16 mouse cellular contexts compared by ENCODE assay signal in the genomic region with DNA sequence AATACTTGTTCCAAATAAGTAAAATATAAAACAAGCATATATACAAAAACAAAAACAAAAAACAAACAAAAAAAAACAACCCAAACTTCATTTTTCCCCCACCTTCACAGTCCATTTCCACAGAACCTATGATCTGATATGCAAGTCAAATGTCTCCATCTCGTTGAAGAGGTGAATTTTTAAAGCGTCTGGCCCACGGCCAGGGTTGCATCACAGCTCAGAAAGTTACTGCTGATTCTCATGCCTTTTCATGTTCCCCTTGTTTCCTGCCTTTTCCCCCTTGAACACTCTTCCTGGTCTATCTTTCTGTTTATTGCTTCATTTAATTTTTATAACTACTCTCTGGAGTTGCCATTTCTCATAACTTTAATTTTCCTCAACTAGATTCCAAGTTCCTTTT. TPM values are rescaled to one million over a fixed set of nuclear protein-coding genes. Genes with fewer than 3 reads are reported as not detected.
A peak's percentile ranks its signal among the peaks of the same experiment; 100 is the strongest.
DNase-seq lines count a peak whose midpoint lies in the region; ATAC-seq and TF ChIP-seq lines count a peak whose summit lies in the region.
"Had no signal": no experiment of that assay in that cellular context is flagged by ENCODE, and none has a peak within 500 bp of the region (broad histone marks: within the 10 kb centered on the region; RNA-seq: fewer than 3 reads in every experiment).

No protein-coding gene starts in this region.

- H3K9ac ChIP-seq in heart, embryonic 12.5 days = no peak overlapping the region
- no peak overlapping the region for H3K9ac ChIP-seq in lung, embryonic 14.5 days
- H3K9ac ChIP-seq: hindbrain, embryonic 12.5 days had no signal

- H3K79me2 ChIP-seq in myocyte (ENCODE audit: control insufficient read depth, insufficient read depth) = no peaks in the 10 kb centered on the region

- H3K4me1 ChIP-seq in heart, embryonic 12.5 days (replicated peaks) = peaks cover 16% of the 10 kb centered on the region
- no peaks in the 10 kb centered on the region for H3K4me1 ChIP-seq in lung, embryonic 14.5 days (ENCODE audit: insufficient read depth)
- no peaks in the 10 kb centered on the region for H3K4me1 ChIP-seq in lung, adult 2 months (ENCODE audit: control insufficient read depth, insufficient read depth, low read length)
- H3K4me1 ChIP-seq: hindbrain, embryonic 12.5 days; midbrain, embryonic 10.5 days had no signal

- no peaks in the 10 kb centered on the region; the same call in 1 of the 2 replicates for H3K9me3 ChIP-seq in heart, embryonic 12.5 days (replicated peaks)
- H3K9me3 ChIP-seq in lung, embryonic 14.5 days (ENCODE audit: low read depth, low read length) = no peaks in the 10 kb centered on the region
- H3K9me3 ChIP-seq: hindbrain, embryonic 12.5 days; midbrain, embryonic 10.5 days had no signal

- no peak for TF ChIP-seq CTCF in lung, embryonic 14.5 days (IDR thresholded peaks at IDR 0.05; ENCODE audit: low read depth)
- TF ChIP-seq CTCF in lung, adult 2 months (IDR thresholded peaks at IDR 0.05; ENCODE audit: insufficient read depth, low read length) = no peak

- no peaks in the 10 kb centered on the region for H3K27me3 ChIP-seq in heart, embryonic 12.5 days (replicated peaks)
- H3K27me3 ChIP-seq in lung, embryonic 14.5 days (ENCODE audit: insufficient read depth, low read length) = no peaks in the 10 kb centered on the region
- H3K27me3 ChIP-seq in myocyte (ENCODE audit: control insufficient read depth, insufficient read depth, insufficient read length) = no peaks in the 10 kb centered on the region
- H3K27me3 ChIP-seq: hindbrain, embryonic 12.5 days had no signal

- H3K4me2 ChIP-seq in heart, embryonic 12.5 days = no peak overlapping the region
- no peak overlapping the region for H3K4me2 ChIP-seq in lung, embryonic 14.5 days
- H3K4me2 ChIP-seq in myocyte (ENCODE audit: low read depth) = no peak overlapping the region
- H3K4me2 ChIP-seq: hindbrain, embryonic 12.5 days had no signal

- H3K36me3 ChIP-seq in heart, embryonic 12.5 days = no peaks in the 10 kb centered on the region
- no peaks in the 10 kb centered on the region for H3K36me3 ChIP-seq in lung, embryonic 14.5 days (ENCODE audit: insufficient read depth)
- H3K36me3 ChIP-seq in myocyte (ENCODE audit: control insufficient read depth, insufficient read depth) = no peaks in the 10 kb centered on the region
- H3K36me3 ChIP-seq: hindbrain, embryonic 12.5 days; midbrain, embryonic 10.5 days had no signal

- 60% methylated on average over 3 of the region's 3 CpGs for WGBS in heart, embryonic 12.5 days
- WGBS in lung, embryonic 14.5 days = 61% methylated on average over 3 of the region's 3 CpGs
- WGBS in lung, adult 2 months = 55% methylated on average over 3 of the region's 3 CpGs

- H3ac ChIP-seq in myocyte (ENCODE audit: control insufficient read depth, insufficient read length) = no peak overlapping the region

- TF ChIP-seq POLR2A in lung, adult 2 months (IDR thresholded peaks at IDR 0.05; ENCODE audit: borderline replicate concordance, extremely low read depth, low read depth, low read length) = no peak
- no peak for TF ChIP-seq POLR2A in myocyte (IDR thresholded peaks at IDR 0.05; ENCODE audit: insufficient read length, low read depth)

- no peak overlapping the region for H3K4me3 ChIP-seq in heart, embryonic 12.5 days
- no peak overlapping the region for H3K4me3 ChIP-seq in lung, embryonic 14.5 days (ENCODE audit: low read depth, low read length)
- no peak overlapping the region for H3K4me3 ChIP-seq in lung, adult 2 months (replicated peaks; ENCODE audit: extremely low read depth, low read depth, low read length)
- H3K4me3 ChIP-seq in myocyte = no peak overlapping the region
- H3K4me3 ChIP-seq: hindbrain, embryonic 12.5 days; midbrain, embryonic 10.5 days had no signal

- no peak overlapping the region for H3K27ac ChIP-seq in heart, embryonic 12.5 days (ENCODE audit: poor library complexity, severe bottlenecking)
- H3K27ac ChIP-seq in lung, embryonic 14.5 days (ENCODE audit: low read depth) = no peak overlapping the region
- H3K27ac ChIP-seq: hindbrain, embryonic 12.5 days; macrophage; midbrain, embryonic 10.5 days had no signal

- ATAC-seq in heart, embryonic 12.5 days (ENCODE audit: insufficient number of reproducible peaks, low FRiP score) = no peak
- no peak for ATAC-seq in lung, embryonic 14.5 days (ENCODE audit: insufficient read depth)

- peak; percentile 93 for DNase-seq in heart, adult 11 months
- DNase-seq in kidney, postnatal 14 days = peak; percentile 18
- no peak for DNase-seq in kidney, adult 9 months
- DNase-seq in lung, embryonic 14.5 days = peak; percentile 36
- no peak for DNase-seq in lung, adult 2 months
- no peak for DNase-seq in B cell, adult 2 months
- DNase-seq: cerebellum, adult 8-10 months; liver; right cerebral cortex, postnatal 25 days; thymus, adult 2 months had no signal

TF ChIP-seq in myocyte, 11 proteins besides CTCF, POLR2A, EP300 and RAD21:
- TF ChIP-seq SRF (IDR thresholded peaks at IDR 0.05; ENCODE audit: control insufficient read depth, insufficient read length, low read depth) (no peak), CEBPB (IDR thresholded peaks at IDR 0.05; ENCODE audit: insufficient read depth, poor library complexity, severe bottlenecking) (0 out of 2 replicates have a peak, but pooled peaks have one; percentile 9)
TF ChIP-seq in myocyte: peak in this region for 1.

RNA-seq across cellular contexts. Expression of a gene that starts 18.7 kb away (rescaled TPM):
- 1.0 and 1.3 TPM in 2 replicates for polyA plus RNA-seq in heart, embryonic 12.5 days (2016; fragmentation: Nextera tagmentation; extraction: Ambion mirVana)
- polyA plus RNA-seq in lung, embryonic 14.5 days (2014; fragmentation: Nextera tagmentation; extraction: Ambion mirVana) = 1.1 TPM in 2 replicates
- 0.11 TPM in 2 replicates for polyA plus RNA-seq in lung, adult 2 months (2012; rRNA removed)
- polyA plus RNA-seq in myocyte (2012; fragmentation: generic; extraction: Trizol) = 0.19 TPM
- polyA plus RNA-seq: macrophage; spleen, adult 2 months had no signal

Comparison
In these comparisons a context has a peak if more than half of its experiments do, and no peak if none do; other contexts are left out.
1. DNase-seq: peak in heart, adult 11 months (single experiment), kidney, postnatal 14 days (single experiment) and lung, embryonic 14.5 days (single experiment); none in kidney, adult 9 months (single experiment), lung, adult 2 months (single experiment) and B cell, adult 2 months (0 of 2).